Mouse (Mus musculus): ENCODE results near the gene Rubcn. TPM values are rescaled to one million over a fixed set of nuclear protein-coding genes. Genes with fewer than 3 reads are reported as not detected.
"Not testable (repeated sequence)": the region's sequence is repeated elsewhere in the genome, so short reads cannot be mapped to it uniquely, and the experiment has no call there.

Gene Rubcn
- polyA plus RNA-seq, 1 experiment, result 28.5 TPM

DNA sequence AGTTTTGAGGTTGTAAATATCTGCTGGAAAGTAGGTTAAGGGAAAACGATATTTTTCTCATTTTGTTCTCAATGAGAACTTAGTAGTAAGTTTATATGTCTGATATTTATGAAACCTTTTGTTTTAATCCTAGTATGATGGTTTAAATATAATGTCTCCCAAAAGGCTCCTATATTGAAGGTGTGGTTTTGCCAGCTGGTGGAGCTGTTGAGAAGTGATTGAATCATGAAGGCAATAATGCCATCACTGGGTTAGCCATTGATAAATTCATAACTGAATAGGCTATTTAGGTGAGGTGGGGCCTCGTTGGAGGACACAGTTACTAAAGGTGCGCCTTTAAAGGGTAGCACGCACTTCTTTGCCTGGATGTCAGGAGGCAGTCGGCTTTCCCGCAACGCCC is 4.0 kb upstream of the Rubcn start:
- Histone ChIP-seq H3K36me3 (ENCODE audit: control insufficient read depth, insufficient read depth, low read length) (peaks cover 7% of the 10 kb centered on the region), H3K4me1 (ENCODE audit: control insufficient read depth, insufficient read depth, insufficient read length, low read length) (peaks cover 5% of the 10 kb centered on the region; the same call in 1 of the 2 replicates), H3K27me3 (ENCODE audit: control insufficient read depth, insufficient read depth, low read length) (no peaks in the 10 kb centered on the region), H3K27ac (ENCODE audit: insufficient read depth, low read depth, low read length) (no peak overlapping the region), H3K4me3 (ENCODE audit: low read depth, low read length) (no peak overlapping the region)
- no peak for TF ChIP-seq CTCF (IDR thresholded peaks at IDR 0.05; ENCODE audit: extremely low read depth, insufficient read length, insufficient replicate concordance, low read depth, low read length)
- no peak for TF ChIP-seq POLR2A (IDR thresholded peaks at IDR 0.05; ENCODE audit: low read depth, low read length)
- WGBS, result 59% methylated on average over 7 of the region's 7 CpGs

GRCm38 (mm10) chr16:32878972-32879926 is 1.7 kb upstream of the Rubcn start:
- H3K27me3 ChIP-seq (ENCODE audit: control insufficient read depth, insufficient read depth, low read length), result no peaks in the 10 kb centered on the region
- H3K27ac ChIP-seq (ENCODE audit: insufficient read depth, low read depth, low read length), result no peak overlapping the region
- H3K36me3 ChIP-seq (ENCODE audit: control insufficient read depth, insufficient read depth, low read length), result no peaks in the 10 kb centered on the region
- H3K4me3 ChIP-seq (ENCODE audit: low read depth, low read length), result no peak overlapping the region
- WGBS, result 72% methylated on average over 14 of the region's 14 CpGs
- TF ChIP-seq POLR2A (IDR thresholded peaks at IDR 0.05; ENCODE audit: low read depth, low read length) (no peak), CTCF (IDR thresholded peaks at IDR 0.05; ENCODE audit: extremely low read depth, insufficient read length, insufficient replicate concordance, low read depth, low read length) (no peak)
- peaks cover 5% of the 10 kb centered on the region; the same call in 1 of the 2 replicates for H3K4me1 ChIP-seq (ENCODE audit: control insufficient read depth, insufficient read depth, insufficient read length, low read length)

- H3K27me3 ChIP-seq (ENCODE audit: control insufficient read depth, insufficient read depth, low read length), result no peaks in the 10 kb centered on the region
- no peak overlapping the region for H3K27ac ChIP-seq (ENCODE audit: insufficient read depth, low read depth, low read length)
- no peak for TF ChIP-seq CTCF (IDR thresholded peaks at IDR 0.05; ENCODE audit: extremely low read depth, insufficient read length, insufficient replicate concordance, low read depth, low read length)
- no peak for TF ChIP-seq POLR2A (IDR thresholded peaks at IDR 0.05; ENCODE audit: low read depth, low read length)
- H3K36me3 ChIP-seq (ENCODE audit: control insufficient read depth, insufficient read depth, low read length), result no peaks in the 10 kb centered on the region
- WGBS, result under 1% methylated on average over 34 of the region's 34 CpGs
- H3K4me1 ChIP-seq (ENCODE audit: control insufficient read depth, insufficient read depth, insufficient read length, low read length), result peaks cover 7% of the 10 kb centered on the region; the same call in 1 of the 2 replicates
- peak overlapping the region; percentile 71 for H3K4me3 ChIP-seq (ENCODE audit: low read depth, low read length)
Measured at GRCm38 (mm10) chr16:32878157-32878598, 612 bp upstream of the Rubcn start.

GRCm38 (mm10) chr16:32876831-32877230 is 735 bp downstream of the Rubcn start:
- 17% methylated on average over 9 of the region's 9 CpGs for WGBS
- no peak overlapping the region for H3K27ac ChIP-seq (ENCODE audit: insufficient read depth, low read depth, low read length)

GRCm38 (mm10) chr16:32875847-32876246 is 1.7 kb downstream of the Rubcn start:
- Histone ChIP-seq H3K36me3 (ENCODE audit: control insufficient read depth, insufficient read depth, low read length) (no peaks in the 10 kb centered on the region), H3K27ac (ENCODE audit: insufficient read depth, low read depth, low read length) (peak overlapping the region; percentile 64), H3K4me1 (ENCODE audit: control insufficient read depth, insufficient read depth, insufficient read length, low read length) (peaks cover 5% of the 10 kb centered on the region; the same call in 1 of the 2 replicates), H3K4me3 (ENCODE audit: low read depth, low read length) (no peak overlapping the region), H3K27me3 (ENCODE audit: control insufficient read depth, insufficient read depth, low read length) (no peaks in the 10 kb centered on the region)
- WGBS, result 58% methylated on average over 3 of the region's 3 CpGs
- TF ChIP-seq POLR2A (IDR thresholded peaks at IDR 0.05; ENCODE audit: low read depth, low read length), result no peak
- no peak for TF ChIP-seq CTCF (IDR thresholded peaks at IDR 0.05; ENCODE audit: extremely low read depth, insufficient read length, insufficient replicate concordance, low read depth, low read length)

More at GRCm38 (mm10) chr16:32876831-32877230, 735 bp downstream of the Rubcn start:
- H3K36me3 ChIP-seq (ENCODE audit: control insufficient read depth, insufficient read depth, low read length), result no peaks in the 10 kb centered on the region
- TF ChIP-seq CTCF (IDR thresholded peaks at IDR 0.05; ENCODE audit: extremely low read depth, insufficient read length, insufficient replicate concordance, low read depth, low read length) (no peak), POLR2A (IDR thresholded peaks at IDR 0.05; ENCODE audit: low read depth, low read length) (no peak)
- peaks cover 7% of the 10 kb centered on the region; the same call in 1 of the 2 replicates for H3K4me1 ChIP-seq (ENCODE audit: control insufficient read depth, insufficient read depth, insufficient read length, low read length)
- no peaks in the 10 kb centered on the region for H3K27me3 ChIP-seq (ENCODE audit: control insufficient read depth, insufficient read depth, low read length)
- H3K4me3 ChIP-seq (ENCODE audit: low read depth, low read length), result no peak overlapping the region

DNA sequence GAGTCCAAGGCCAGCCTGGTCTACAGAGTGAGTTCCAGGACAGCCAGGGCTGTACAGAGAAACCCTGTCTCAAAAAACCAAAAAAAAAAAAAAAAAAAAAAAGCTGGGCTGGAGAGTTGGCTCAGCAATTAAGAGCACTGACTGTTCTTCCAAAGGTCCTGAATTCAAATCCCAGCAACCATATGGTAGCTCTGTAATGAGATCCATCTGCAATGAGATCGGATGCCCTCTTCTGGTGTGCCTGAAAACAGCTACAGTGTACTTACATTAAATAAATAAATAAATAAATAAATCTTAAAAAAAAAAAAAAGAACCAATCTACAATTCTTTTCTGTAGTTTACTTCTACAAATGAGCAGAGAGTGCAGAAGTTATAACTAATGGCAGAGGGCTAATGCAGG is 2.3 kb downstream of the Rubcn start:
- H3K36me3 ChIP-seq (ENCODE audit: control insufficient read depth, insufficient read depth, low read length); H3K4me3 ChIP-seq (ENCODE audit: low read depth, low read length); H3K4me1 ChIP-seq (ENCODE audit: control insufficient read depth, insufficient read depth, insufficient read length, low read length); H3K27me3 ChIP-seq (ENCODE audit: control insufficient read depth, insufficient read depth, low read length): not testable (repeated sequence)
- WGBS, result 66% methylated on average over 1 of the region's 1 CpGs
- peak overlapping the region; percentile 64 for H3K27ac ChIP-seq (ENCODE audit: insufficient read depth, low read depth, low read length)

DNA sequence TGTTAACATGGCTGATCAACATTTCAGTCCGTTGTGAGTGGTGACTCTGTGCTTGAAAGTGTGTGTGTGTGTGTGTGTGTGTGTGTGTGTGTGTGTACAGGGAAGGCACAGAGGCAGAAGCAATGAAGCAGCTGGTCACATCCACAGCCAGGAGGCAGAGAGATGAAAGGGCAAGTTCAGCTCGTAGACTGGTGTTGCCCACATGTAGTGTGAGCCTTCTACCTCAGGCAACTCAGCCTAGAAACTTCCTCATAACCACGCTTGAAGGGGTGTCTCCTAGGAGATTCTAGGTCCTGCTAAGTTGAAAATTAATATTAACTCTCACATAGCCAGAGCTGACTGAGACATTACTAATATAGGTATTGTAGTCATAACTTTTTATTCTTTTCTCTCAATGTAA is 4.2 kb downstream of the Rubcn start:
- TF ChIP-seq CTCF (IDR thresholded peaks at IDR 0.05; ENCODE audit: extremely low read depth, insufficient read length, insufficient replicate concordance, low read depth, low read length) (no peak), POLR2A (IDR thresholded peaks at IDR 0.05; ENCODE audit: low read depth, low read length) (no peak)
- H3K27ac ChIP-seq (ENCODE audit: insufficient read depth, low read depth, low read length), result peak overlapping the region; percentile 31; the same call in 1 of the 2 replicates
- 46% methylated on average over 3 of the region's 3 CpGs for WGBS

More for the DNA sequence above, 4.2 kb downstream of the Rubcn start:
- Histone ChIP-seq H3K4me3 (ENCODE audit: low read depth, low read length) (no peak overlapping the region), H3K36me3 (ENCODE audit: control insufficient read depth, insufficient read depth, low read length) (no peaks in the 10 kb centered on the region), H3K4me1 (ENCODE audit: control insufficient read depth, insufficient read depth, insufficient read length, low read length) (peaks cover 3% of the 10 kb centered on the region; the same call in 1 of the 2 replicates), H3K27me3 (ENCODE audit: control insufficient read depth, insufficient read depth, low read length) (no peaks in the 10 kb centered on the region)
